Mouse (Mus musculus) midbrain, embryonic 15.5 days (tissue): ENCODE measurements around the gene Odf3l2. TPM values are rescaled to one million over a fixed set of nuclear protein-coding genes. Genes with fewer than 3 reads are reported as not detected.

ENCODE experiments used
- polyA plus RNA-seq: library from polyadenylated mRNA; unstranded; fragments of >200 nt; fragmentation: Nextera tagmentation; extraction: Ambion mirVana; gene quantifications from 2 replicates; pipeline ENCODE4 v1.2.1, GENCODE M21; 2015

The Odf3l2 gene
- polyA plus RNA-seq, 1 experiment from 2014 or later: 0.44 TPM

Other genes starting within 250 kb of the Odf3l2 start
- 0.08 TPM in 1 of 2 replicates, not detected in the other for gene Vmn2r83, start 177.0 kb downstream of the Odf3l2 start, polyA plus RNA-seq
- 16.9 and 19.7 TPM in 2 replicates for gene Plpp2, start 111.9 kb downstream of the Odf3l2 start, polyA plus RNA-seq
- gene Mier2, start 90.5 kb downstream of the Odf3l2 start, polyA plus RNA-seq: 70.4 and 72.5 TPM in 2 replicates
- gene Theg, start 58.4 kb downstream of the Odf3l2 start, polyA plus RNA-seq: not detected in 2 replicates
- 0.49 and 0.95 TPM in 2 replicates for gene C2cd4c, start 31.7 kb downstream of the Odf3l2 start, polyA plus RNA-seq
- 27.9 and 30.1 TPM in 2 replicates for gene Shc2, start 7.8 kb downstream of the Odf3l2 start, polyA plus RNA-seq
- gene Madcam1, start 18.8 kb upstream of the Odf3l2 start, polyA plus RNA-seq: 0.79 and 1.1 TPM in 2 replicates
- 99.8 and 105 TPM in 2 replicates for gene Tpgs1, start 23.6 kb upstream of the Odf3l2 start, polyA plus RNA-seq
- 88.8 and 91.6 TPM in 2 replicates for gene Cdc34, start 36.5 kb upstream of the Odf3l2 start, polyA plus RNA-seq
- 1.7 and 2.2 TPM in 2 replicates for gene Gzmm, start 43.3 kb upstream of the Odf3l2 start, polyA plus RNA-seq
- 819 and 876 TPM in 2 replicates for gene Bsg, start 58.8 kb upstream of the Odf3l2 start, polyA plus RNA-seq
- gene Hcn2, start 70.9 kb upstream of the Odf3l2 start, polyA plus RNA-seq: 1.3 and 1.7 TPM in 2 replicates
- gene Polrmt, start 100.8 kb upstream of the Odf3l2 start, polyA plus RNA-seq: 48.3 and 50.6 TPM in 2 replicates
- 1.4 and 1.6 TPM in 2 replicates for gene Fgf22, start 109.3 kb upstream of the Odf3l2 start, polyA plus RNA-seq
- 109 and 117 TPM in 2 replicates for gene Rnf126, start 121.2 kb upstream of the Odf3l2 start, polyA plus RNA-seq
- 1.9 and 2.0 TPM in 2 replicates for gene Fstl3, start 131.5 kb upstream of the Odf3l2 start, polyA plus RNA-seq
- gene Prss57, start 145.2 kb upstream of the Odf3l2 start, polyA plus RNA-seq: 0.17 TPM in 1 of 2 replicates, not detected in the other
- 337 and 348 TPM in 2 replicates for gene Palm, start 147.8 kb upstream of the Odf3l2 start, polyA plus RNA-seq
- 0.23 and 0.85 TPM in 2 replicates for gene Misp, start 175.3 kb upstream of the Odf3l2 start, polyA plus RNA-seq
- 72.7 and 79.4 TPM in 2 replicates for gene Ptbp1, start 208.7 kb upstream of the Odf3l2 start, polyA plus RNA-seq
- 12.2 and 13.3 TPM in 2 replicates for gene Prtn3, start 228.7 kb upstream of the Odf3l2 start, polyA plus RNA-seq
- 496 and 503 TPM in 2 replicates for gene Plppr3, start 228.9 kb upstream of the Odf3l2 start, polyA plus RNA-seq
- 1.2 TPM in 1 of 2 replicates, not detected in the other for gene Elane, start 240.5 kb upstream of the Odf3l2 start, polyA plus RNA-seq
- gene Cfd, start 245.1 kb upstream of the Odf3l2 start, polyA plus RNA-seq: not detected in 2 replicates